Mouse (Mus musculus): ENCODE measurements around the gene Nkx2-2.

Gene Nkx2-2

GRCm38 (mm10) chr2:147193271-147194255 is at the start of gene Nkx2-2:
Nkx2-2 (minus strand) TSS chr2:147194243.
- Histone ChIP-seq H3K27me3 (ENCODE audit: insufficient read depth, low read length) (peaks cover 92% of the 10 kb centered on the region), H3K4me1 (replicated peaks; ENCODE audit: low read depth, low read length) (peaks cover 57% of the 10 kb centered on the region), H3K36me3 (ENCODE audit: insufficient read depth, low read length) (no peaks in the 10 kb centered on the region), H3K9me3 (ENCODE audit: low read length) (no peaks in the 10 kb centered on the region), H3K4me3 (replicated peaks; ENCODE audit: low read length) (peak within 1 kb of the TSS; percentile 68)
- TF ChIP-seq CTCF (conservative IDR thresholded peaks at IDR 0.05; ENCODE audit: low read length) (peak; percentile 19), NANOG (IDR thresholded peaks at IDR 0.05; ENCODE audit: borderline replicate concordance, low read length) (no peak), POU5F1 (IDR thresholded peaks at IDR 0.05; ENCODE audit: borderline replicate concordance, low read length) (no peak)

GRCm38 (mm10) chr2:147235707-147236290 is 41.8 kb upstream of the Nkx2-2 start:
- Histone ChIP-seq H3K36me3 (ENCODE audit: insufficient read depth, low read length) (no peaks in the 10 kb centered on the region), H3K9me3 (ENCODE audit: low read length) (peaks cover 4% of the 10 kb centered on the region; the same call in 1 of the 2 replicates), H3K27me3 (ENCODE audit: insufficient read depth, low read length) (peaks cover 9% of the 10 kb centered on the region; the same call in 1 of the 2 replicates), H3K4me1 (replicated peaks; ENCODE audit: low read depth, low read length) (peaks cover 19% of the 10 kb centered on the region), H3K4me3 (replicated peaks; ENCODE audit: low read length) (no peak overlapping the region)
- TF ChIP-seq CTCF (conservative IDR thresholded peaks at IDR 0.05; ENCODE audit: low read length) (no peak), NANOG (IDR thresholded peaks at IDR 0.05; ENCODE audit: borderline replicate concordance, low read length) (no peak), POU5F1 (IDR thresholded peaks at IDR 0.05; ENCODE audit: borderline replicate concordance, low read length) (no peak)

DNA sequence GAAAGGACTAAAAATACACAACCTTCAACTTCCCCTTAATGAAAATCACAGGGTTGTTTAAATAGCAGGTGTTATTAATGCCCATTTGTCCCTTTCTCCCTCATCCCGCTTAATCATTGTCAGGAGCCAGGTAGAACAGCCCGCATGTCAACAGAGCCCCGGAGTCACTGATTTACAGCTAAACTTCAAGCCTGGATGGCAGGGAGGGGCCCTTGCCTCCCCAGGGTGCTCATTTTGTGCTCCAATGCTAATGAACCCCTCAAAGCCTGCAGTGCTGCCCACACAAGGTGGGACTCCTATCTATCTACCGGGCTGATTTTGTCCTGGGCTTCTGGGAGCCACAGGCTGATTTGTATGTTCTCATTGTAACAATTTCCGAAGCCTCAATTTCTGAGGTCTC is 37.1 kb upstream of the Nkx2-2 start:
- Histone ChIP-seq H3K36me3 (ENCODE audit: insufficient read depth, low read length) (no peaks in the 10 kb centered on the region), H3K4me3 (replicated peaks; ENCODE audit: low read length) (no peak overlapping the region)
- TF ChIP-seq NANOG (IDR thresholded peaks at IDR 0.05; ENCODE audit: borderline replicate concordance, low read length) (no peak), POU5F1 (IDR thresholded peaks at IDR 0.05; ENCODE audit: borderline replicate concordance, low read length) (no peak), CTCF (conservative IDR thresholded peaks at IDR 0.05; ENCODE audit: low read length) (no peak)

DNA sequence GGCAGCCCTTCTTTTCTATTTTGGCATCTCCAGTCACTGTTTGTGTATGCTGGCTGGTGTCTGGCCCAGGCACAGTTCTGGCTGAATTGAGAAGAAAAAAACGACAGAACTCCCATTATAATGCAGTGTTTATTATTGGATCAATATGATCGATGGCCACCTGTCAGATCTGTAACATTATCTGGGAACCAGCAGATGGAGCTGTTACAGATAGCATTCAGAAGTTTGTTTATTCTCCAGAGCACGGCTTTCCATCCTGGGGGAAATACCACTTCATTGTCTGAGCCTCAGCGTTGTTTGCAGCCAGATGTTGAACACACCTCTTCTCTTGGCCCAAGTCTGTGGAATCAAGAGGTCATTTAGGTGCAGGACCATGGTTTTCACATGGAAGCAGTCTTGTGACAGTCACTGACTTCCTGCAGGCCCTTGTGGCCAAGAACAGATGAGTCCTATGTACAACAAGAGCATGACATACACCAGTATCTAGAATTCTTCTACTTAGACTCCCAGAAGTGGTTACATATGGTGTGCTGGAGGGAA is 11.1 kb upstream of the Nkx2-2 start:
- H3K4me3 ChIP-seq (replicated peaks; ENCODE audit: low read length), result no peak overlapping the region
- TF ChIP-seq NANOG (IDR thresholded peaks at IDR 0.05; ENCODE audit: borderline replicate concordance, low read length) (no peak), CTCF (conservative IDR thresholded peaks at IDR 0.05; ENCODE audit: low read length) (peak; percentile 33), POU5F1 (IDR thresholded peaks at IDR 0.05; ENCODE audit: borderline replicate concordance, low read length) (no peak)
- peaks cover 15% of the 10 kb centered on the region for H3K27me3 ChIP-seq (ENCODE audit: insufficient read depth, low read length)
- no peaks in the 10 kb centered on the region for H3K36me3 ChIP-seq (ENCODE audit: insufficient read depth, low read length)
- H3K4me1 ChIP-seq (replicated peaks; ENCODE audit: low read depth, low read length), result no peaks in the 10 kb centered on the region
- H3K9me3 ChIP-seq (ENCODE audit: low read length), result no peaks in the 10 kb centered on the region

More for the DNA sequence above, 37.1 kb upstream of the Nkx2-2 start:
- H3K27me3 ChIP-seq (ENCODE audit: insufficient read depth, low read length), result no peaks in the 10 kb centered on the region
- H3K4me1 ChIP-seq (replicated peaks; ENCODE audit: low read depth, low read length), result peaks cover 20% of the 10 kb centered on the region
- H3K9me3 ChIP-seq (ENCODE audit: low read length), result peaks cover 6% of the 10 kb centered on the region; the same call in 1 of the 2 replicates

DNA sequence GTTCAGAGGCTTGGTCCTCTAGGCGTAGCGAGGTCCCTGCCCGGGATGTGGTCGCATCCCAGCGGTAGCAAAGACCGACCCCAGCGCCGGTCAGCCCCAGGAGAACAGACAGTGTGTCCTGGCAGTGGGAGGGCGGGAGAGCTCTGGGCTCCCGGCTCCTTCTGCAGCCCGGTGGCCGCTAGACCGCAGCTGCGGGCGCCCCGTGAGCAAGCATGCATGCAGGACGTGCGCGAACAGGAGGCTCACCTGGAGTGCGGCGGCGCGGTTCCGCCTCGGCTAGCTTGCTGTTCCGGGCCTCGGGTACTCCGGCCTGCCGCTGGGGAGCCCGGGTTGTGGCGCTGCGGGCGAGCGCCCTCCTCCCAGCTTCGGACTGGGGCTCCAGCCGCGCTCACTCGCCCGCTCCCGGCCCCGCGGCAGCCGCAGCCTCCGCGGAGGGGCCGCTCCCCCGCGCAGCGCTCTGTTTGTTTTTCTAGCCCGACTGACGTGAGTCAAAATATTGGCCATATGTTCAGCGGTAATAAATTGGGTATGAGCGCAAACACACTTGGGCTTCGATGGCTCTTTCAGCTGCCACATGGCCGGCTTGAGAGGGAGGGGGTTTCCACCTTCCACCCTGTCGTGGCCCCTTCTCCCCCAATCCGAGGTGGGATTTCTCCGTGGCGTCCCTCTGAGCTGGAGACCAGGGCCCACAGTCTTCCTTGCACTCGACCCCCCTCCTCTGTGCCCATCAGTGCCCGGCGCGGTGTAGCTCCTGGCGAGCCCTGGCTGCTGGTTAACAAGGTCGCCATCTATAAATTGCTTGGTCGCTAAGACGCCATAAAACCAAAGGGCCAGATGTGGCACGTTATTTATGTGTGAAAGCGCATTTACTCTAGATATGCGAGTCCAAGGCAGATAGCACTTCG is 920 bp upstream of the Nkx2-2 start:
- Histone ChIP-seq H3K4me1 (replicated peaks; ENCODE audit: low read depth, low read length) (peaks cover 43% of the 10 kb centered on the region), H3K27me3 (ENCODE audit: insufficient read depth, low read length) (peaks cover 90% of the 10 kb centered on the region), H3K9me3 (ENCODE audit: low read length) (no peaks in the 10 kb centered on the region), H3K4me3 (replicated peaks; ENCODE audit: low read length) (peak overlapping the region; percentile 68), H3K36me3 (ENCODE audit: insufficient read depth, low read length) (no peaks in the 10 kb centered on the region)
- TF ChIP-seq CTCF (conservative IDR thresholded peaks at IDR 0.05; ENCODE audit: low read length) (no peak), POU5F1 (IDR thresholded peaks at IDR 0.05; ENCODE audit: borderline replicate concordance, low read length) (no peak), NANOG (IDR thresholded peaks at IDR 0.05; ENCODE audit: borderline replicate concordance, low read length) (no peak)

DNA sequence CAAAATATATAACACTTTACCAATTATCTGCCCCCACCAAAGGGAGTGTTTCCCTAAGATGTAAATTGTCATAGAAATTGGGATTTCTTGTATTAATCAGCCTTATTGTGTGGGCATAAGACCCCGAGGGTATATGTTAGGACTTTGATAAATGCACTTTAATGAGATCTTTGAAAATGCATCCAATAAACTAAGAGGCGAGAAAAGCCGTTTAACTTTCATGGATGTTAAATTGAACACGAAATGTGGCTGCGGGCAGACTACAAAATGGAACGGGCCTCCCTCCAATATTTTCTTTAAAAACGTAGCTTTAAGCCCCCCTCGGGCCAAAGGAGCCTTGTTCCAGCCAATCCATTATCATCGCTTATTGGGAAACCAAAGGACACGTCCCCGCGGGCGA is 1.3 kb downstream of the Nkx2-2 start:
- Histone ChIP-seq H3K27me3 (ENCODE audit: insufficient read depth, low read length) (peaks cover 92% of the 10 kb centered on the region), H3K9me3 (ENCODE audit: low read length) (no peaks in the 10 kb centered on the region), H3K4me3 (replicated peaks; ENCODE audit: low read length) (no peak overlapping the region), H3K4me1 (replicated peaks; ENCODE audit: low read depth, low read length) (peaks cover 65% of the 10 kb centered on the region), H3K36me3 (ENCODE audit: insufficient read depth, low read length) (no peaks in the 10 kb centered on the region)
- no peak for TF ChIP-seq POU5F1 (IDR thresholded peaks at IDR 0.05; ENCODE audit: borderline replicate concordance, low read length)
- TF ChIP-seq NANOG (IDR thresholded peaks at IDR 0.05; ENCODE audit: borderline replicate concordance, low read length), result no peak
- no peak for TF ChIP-seq CTCF (conservative IDR thresholded peaks at IDR 0.05; ENCODE audit: low read length)

DNA sequence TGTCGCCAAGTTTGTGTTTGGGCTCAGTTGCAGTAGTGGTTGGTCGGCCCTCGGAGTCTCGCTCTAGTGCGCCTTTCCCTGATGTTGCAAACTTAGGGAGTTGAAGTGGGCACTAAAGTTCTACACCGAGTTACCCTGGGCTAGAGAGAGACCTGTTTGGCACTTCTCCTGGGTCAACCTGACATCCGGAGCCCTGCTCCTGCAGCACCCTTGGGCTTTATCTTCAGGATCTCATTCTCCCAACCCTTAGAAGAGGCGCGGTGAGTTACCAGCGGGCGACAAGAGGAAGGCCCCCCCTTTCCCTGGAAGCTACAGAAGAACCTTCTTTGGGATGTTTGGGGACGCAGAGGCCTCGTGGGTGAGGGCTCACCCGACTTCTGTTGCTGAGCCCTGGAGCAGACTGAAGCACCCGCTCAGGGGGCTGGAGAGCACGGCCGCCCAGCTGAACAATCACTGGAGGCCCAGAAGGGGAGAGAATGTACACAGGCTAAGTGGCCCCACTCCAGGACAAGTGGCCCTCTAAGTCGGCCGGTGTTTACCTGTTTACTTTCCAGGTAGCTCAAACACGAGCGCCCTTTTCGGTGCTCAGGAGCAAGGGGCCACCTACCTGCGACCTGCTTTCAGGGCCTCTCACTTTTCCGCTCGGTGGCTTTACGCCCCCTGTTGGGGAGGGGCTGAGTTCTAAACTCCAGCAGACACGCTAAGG is 3.6 kb downstream of the Nkx2-2 start:
- peak overlapping the region; percentile 43; the same call in 1 of the 2 replicates for H3K4me3 ChIP-seq (replicated peaks; ENCODE audit: low read length)
- TF ChIP-seq CTCF (conservative IDR thresholded peaks at IDR 0.05; ENCODE audit: low read length) (0 out of 2 replicates have a peak, but pooled peaks have one; percentile 20), NANOG (IDR thresholded peaks at IDR 0.05; ENCODE audit: borderline replicate concordance, low read length) (no peak)
- H3K36me3 ChIP-seq (ENCODE audit: insufficient read depth, low read length), result no peaks in the 10 kb centered on the region
- no peaks in the 10 kb centered on the region for H3K9me3 ChIP-seq (ENCODE audit: low read length)
- H3K27me3 ChIP-seq (ENCODE audit: insufficient read depth, low read length), result peaks cover 98% of the 10 kb centered on the region
- H3K4me1 ChIP-seq (replicated peaks; ENCODE audit: low read depth, low read length), result peaks cover 83% of the 10 kb centered on the region
